Mouse (Mus musculus): ENCODE results near the gene Ccdc149. TPM values are rescaled to one million over a fixed set of nuclear protein-coding genes. Genes with fewer than 3 reads are reported as not detected.

Ccdc149 gene
- polyA plus RNA-seq (2015; fragmentation: Nextera tagmentation; extraction: Ambion mirVana) = 15.0 and 15.4 TPM in 2 replicates

- H3K27me3 ChIP-seq (replicated peaks; ENCODE audit: control insufficient read depth, insufficient read depth, low read length) = no peaks in the 10 kb centered on the region
- 1% methylated on average over 56 of the region's 65 CpGs for WGBS
- peak within 1 kb of the TSS; percentile 90 for H3K4me2 ChIP-seq (ENCODE audit: low read length)
These were observed at the start of gene Ccdc149 for GRCm38 (mm10) chr5:52470991-52471801. Gene Ccdc149 (minus strand): TSS chr5:52471521.

GRCm38 (mm10) chr5:52519921-52520320, 48.6 kb upstream of the Ccdc149 start:
- H3K9me3 ChIP-seq (ENCODE audit: control insufficient read depth, low read length) = no peaks in the 10 kb centered on the region
- H3K27me3 ChIP-seq (replicated peaks; ENCODE audit: control insufficient read depth, insufficient read depth, low read length) = no peaks in the 10 kb centered on the region
- 87% methylated on average over 2 of the region's 2 CpGs for WGBS
- H3K4me1 ChIP-seq (ENCODE audit: control insufficient read depth, insufficient read depth, low read depth, low read length) = peaks cover 6% of the 10 kb centered on the region; the same call in 1 of the 2 replicates
- H3K36me3 ChIP-seq (ENCODE audit: control insufficient read depth, insufficient read depth, low read length) = no peaks in the 10 kb centered on the region
- no peak for ATAC-seq
- no peak overlapping the region for H3K9ac ChIP-seq (ENCODE audit: low read depth, low read length)
- no peak overlapping the region for H3K4me3 ChIP-seq (ENCODE audit: low read length)
- H3K27ac ChIP-seq (ENCODE audit: low read depth, low read length) = no peak overlapping the region
- H3K4me2 ChIP-seq (ENCODE audit: low read length) = no peak overlapping the region

More at GRCm38 (mm10) chr5:52470991-52471801, at the start of gene Ccdc149:
- Histone ChIP-seq H3K27ac (ENCODE audit: low read depth, low read length) (peak within 1 kb of the TSS; percentile 91), H3K9me3 (ENCODE audit: control insufficient read depth, low read length) (no peaks in the 10 kb centered on the region), H3K4me1 (ENCODE audit: control insufficient read depth, insufficient read depth, low read depth, low read length) (peaks cover 6% of the 10 kb centered on the region), H3K4me3 (ENCODE audit: low read length) (peak within 1 kb of the TSS; percentile 81), H3K9ac (ENCODE audit: low read depth, low read length) (peak within 1 kb of the TSS; percentile 96), H3K36me3 (ENCODE audit: control insufficient read depth, insufficient read depth, low read length) (no peaks in the 10 kb centered on the region)
- ATAC-seq = peak; percentile 96

DNA sequence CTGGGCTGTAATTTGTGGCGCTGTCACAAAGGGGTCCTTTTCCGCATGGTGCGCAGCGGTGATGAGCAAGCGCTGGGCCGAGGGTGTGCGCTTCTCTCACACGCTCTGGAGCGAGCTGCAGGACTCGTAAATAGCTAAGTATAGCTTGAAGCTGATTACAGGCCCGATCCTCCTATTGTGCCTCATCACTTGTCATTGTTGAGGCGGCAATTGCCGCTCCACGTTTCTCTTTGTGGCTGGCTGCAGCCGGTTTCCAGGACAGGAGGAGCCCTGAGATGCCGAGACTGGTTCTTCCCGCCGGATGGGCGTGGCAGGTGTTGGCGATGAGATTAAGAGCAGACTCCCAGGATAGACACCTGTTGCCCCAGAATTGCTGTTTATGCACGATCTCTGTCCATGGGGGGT, 44.8 kb upstream of the Ccdc149 start:
- Histone ChIP-seq H3K4me2 (ENCODE audit: low read length) (peak overlapping the region; percentile 71), H3K4me1 (ENCODE audit: control insufficient read depth, insufficient read depth, low read depth, low read length) (peaks cover 6% of the 10 kb centered on the region; the same call in 1 of the 2 replicates), H3K27ac (ENCODE audit: low read depth, low read length) (peak overlapping the region; percentile 19; the same call in 1 of the 2 replicates), H3K9me3 (ENCODE audit: control insufficient read depth, low read length) (no peaks in the 10 kb centered on the region), H3K36me3 (ENCODE audit: control insufficient read depth, insufficient read depth, low read length) (no peaks in the 10 kb centered on the region), H3K4me3 (ENCODE audit: low read length) (peak overlapping the region; percentile 38), H3K27me3 (replicated peaks; ENCODE audit: control insufficient read depth, insufficient read depth, low read length) (no peaks in the 10 kb centered on the region), H3K9ac (ENCODE audit: low read depth, low read length) (peak overlapping the region; percentile 66)
- ATAC-seq = peak; percentile 76
- WGBS = 16% methylated on average over 21 of the region's 21 CpGs

DNA sequence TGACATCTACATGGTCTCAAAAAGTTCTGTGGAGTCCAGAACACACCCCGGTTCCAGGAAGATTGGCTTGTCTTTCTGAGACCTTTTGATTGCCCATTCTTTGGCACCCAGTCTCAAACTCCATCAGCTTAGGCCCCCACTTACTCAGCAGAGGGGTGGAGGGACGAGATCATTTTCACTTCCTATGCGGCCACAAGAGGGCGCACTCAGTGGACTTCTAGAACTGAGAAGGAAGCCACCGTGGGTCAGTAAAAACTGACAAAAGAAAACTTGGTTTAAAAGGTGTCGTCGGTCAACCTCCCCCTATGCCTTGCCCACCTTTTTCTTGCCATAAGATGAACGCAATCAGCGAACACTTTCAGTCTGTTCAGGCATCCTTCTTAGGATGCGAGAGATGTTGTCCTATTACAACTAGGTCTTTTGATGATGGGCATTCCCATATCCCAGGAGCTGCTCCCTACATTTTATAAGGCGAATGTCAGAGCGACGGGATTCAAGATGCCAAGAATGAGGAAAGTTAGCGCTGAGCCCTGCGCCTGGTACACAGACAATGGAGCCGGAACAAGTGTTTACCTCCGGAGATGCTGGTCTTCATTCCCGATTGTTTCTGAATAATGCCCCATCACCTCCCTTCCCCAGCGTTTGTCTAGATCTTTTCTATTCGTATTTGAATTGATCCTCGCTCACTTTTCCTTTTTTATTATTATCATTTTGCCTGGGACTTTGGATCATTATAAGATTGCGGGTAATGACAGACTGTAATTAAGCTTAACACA, 44.1 kb upstream of the Ccdc149 start:
- Histone ChIP-seq H3K36me3 (ENCODE audit: control insufficient read depth, insufficient read depth, low read length) (no peaks in the 10 kb centered on the region), H3K27ac (ENCODE audit: low read depth, low read length) (no peak overlapping the region), H3K4me3 (ENCODE audit: low read length) (peak overlapping the region; percentile 38), H3K4me2 (ENCODE audit: low read length) (peak overlapping the region; percentile 71), H3K9ac (ENCODE audit: low read depth, low read length) (peak overlapping the region; percentile 66), H3K27me3 (replicated peaks; ENCODE audit: control insufficient read depth, insufficient read depth, low read length) (no peaks in the 10 kb centered on the region), H3K9me3 (ENCODE audit: control insufficient read depth, low read length) (no peaks in the 10 kb centered on the region), H3K4me1 (ENCODE audit: control insufficient read depth, insufficient read depth, low read depth, low read length) (peaks cover 6% of the 10 kb centered on the region; the same call in 1 of the 2 replicates)
- peak; percentile 71 for ATAC-seq
- 20% methylated on average over 22 of the region's 22 CpGs for WGBS

- Histone ChIP-seq H3K27me3 (replicated peaks; ENCODE audit: control insufficient read depth, insufficient read depth, low read length) (no peaks in the 10 kb centered on the region), H3K36me3 (ENCODE audit: control insufficient read depth, insufficient read depth, low read length) (no peaks in the 10 kb centered on the region), H3K4me2 (ENCODE audit: low read length) (no peak overlapping the region), H3K9me3 (ENCODE audit: control insufficient read depth, low read length) (no peaks in the 10 kb centered on the region), H3K9ac (ENCODE audit: low read depth, low read length) (no peak overlapping the region), H3K4me1 (ENCODE audit: control insufficient read depth, insufficient read depth, low read depth, low read length) (peaks cover 2% of the 10 kb centered on the region; the same call in 1 of the 2 replicates), H3K27ac (ENCODE audit: low read depth, low read length) (no peak overlapping the region), H3K4me3 (ENCODE audit: low read length) (no peak overlapping the region)
- no peak for ATAC-seq
- 67% methylated on average over 3 of the region's 3 CpGs for WGBS
These were observed 39.8 kb upstream of the Ccdc149 start for GRCm38 (mm10) chr5:52511089-52511488.

DNA sequence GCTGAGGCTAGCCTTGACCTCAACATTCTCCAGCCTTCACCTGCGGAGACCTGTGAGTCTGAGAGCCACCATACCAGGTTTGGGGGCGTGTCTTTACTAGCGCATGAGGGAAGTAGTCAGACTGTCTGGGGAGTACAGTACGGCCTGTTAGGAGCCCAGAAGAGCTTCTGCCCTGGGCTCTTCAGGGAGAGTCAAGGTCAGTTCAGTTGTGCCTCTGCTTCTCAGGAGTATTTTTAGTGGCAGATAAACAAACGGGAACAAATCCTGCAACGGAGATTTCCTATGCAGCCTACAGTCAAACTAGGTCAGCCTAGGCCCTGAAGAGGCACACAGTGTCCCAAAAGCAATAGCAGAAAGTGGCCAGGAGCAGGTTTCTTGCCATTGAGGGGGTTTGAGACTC, 38.1 kb upstream of the Ccdc149 start:
- Histone ChIP-seq H3K9ac (ENCODE audit: low read depth, low read length) (no peak overlapping the region), H3K4me2 (ENCODE audit: low read length) (no peak overlapping the region), H3K27me3 (replicated peaks; ENCODE audit: control insufficient read depth, insufficient read depth, low read length) (no peaks in the 10 kb centered on the region), H3K27ac (ENCODE audit: low read depth, low read length) (no peak overlapping the region), H3K4me1 (ENCODE audit: control insufficient read depth, insufficient read depth, low read depth, low read length) (no peaks in the 10 kb centered on the region), H3K9me3 (ENCODE audit: control insufficient read depth, low read length) (no peaks in the 10 kb centered on the region), H3K36me3 (ENCODE audit: control insufficient read depth, insufficient read depth, low read length) (no peaks in the 10 kb centered on the region), H3K4me3 (ENCODE audit: low read length) (no peak overlapping the region)
- 92% methylated on average over 6 of the region's 6 CpGs for WGBS
- ATAC-seq = no peak

DNA sequence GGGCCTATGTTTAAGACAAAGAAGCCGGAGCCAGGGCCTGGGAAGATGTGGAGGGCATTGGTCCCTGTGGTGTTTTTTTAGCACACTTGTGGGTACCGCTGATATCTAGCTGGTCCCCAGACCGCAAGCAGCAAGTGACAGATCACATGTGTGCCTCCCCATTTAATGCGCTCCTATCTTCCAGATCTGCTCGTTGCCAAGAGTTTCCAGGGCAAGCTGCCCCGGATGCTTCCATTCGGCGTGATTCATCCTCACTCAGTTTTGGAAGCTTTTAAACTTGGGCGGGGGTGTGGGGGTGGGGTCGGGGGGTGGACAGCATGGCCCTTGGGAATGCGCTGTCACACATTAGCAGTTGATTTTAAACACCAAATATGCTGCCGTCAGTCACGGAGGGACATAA, 33.3 kb upstream of the Ccdc149 start:
- WGBS = 85% methylated on average over 13 of the region's 13 CpGs
- no peaks in the 10 kb centered on the region for H3K36me3 ChIP-seq (ENCODE audit: control insufficient read depth, insufficient read depth, low read length)
- H3K4me1 ChIP-seq (ENCODE audit: control insufficient read depth, insufficient read depth, low read depth, low read length) = no peaks in the 10 kb centered on the region
- no peak overlapping the region for H3K9ac ChIP-seq (ENCODE audit: low read depth, low read length)
- no peak for ATAC-seq
- H3K27me3 ChIP-seq (replicated peaks; ENCODE audit: control insufficient read depth, insufficient read depth, low read length) = no peaks in the 10 kb centered on the region
- H3K4me3 ChIP-seq (ENCODE audit: low read length) = no peak overlapping the region
- no peak overlapping the region for H3K27ac ChIP-seq (ENCODE audit: low read depth, low read length)
- H3K4me2 ChIP-seq (ENCODE audit: low read length) = no peak overlapping the region
- H3K9me3 ChIP-seq (ENCODE audit: control insufficient read depth, low read length) = no peaks in the 10 kb centered on the region

GRCm38 (mm10) chr5:52504148-52504547, 32.8 kb upstream of the Ccdc149 start:
- Histone ChIP-seq H3K27me3 (replicated peaks; ENCODE audit: control insufficient read depth, insufficient read depth, low read length) (no peaks in the 10 kb centered on the region), H3K9me3 (ENCODE audit: control insufficient read depth, low read length) (no peaks in the 10 kb centered on the region), H3K36me3 (ENCODE audit: control insufficient read depth, insufficient read depth, low read length) (no peaks in the 10 kb centered on the region), H3K4me2 (ENCODE audit: low read length) (no peak overlapping the region), H3K4me1 (ENCODE audit: control insufficient read depth, insufficient read depth, low read depth, low read length) (no peaks in the 10 kb centered on the region), H3K9ac (ENCODE audit: low read depth, low read length) (no peak overlapping the region), H3K27ac (ENCODE audit: low read depth, low read length) (no peak overlapping the region), H3K4me3 (ENCODE audit: low read length) (no peak overlapping the region)
- ATAC-seq = 0 out of 2 replicates have a peak, but pooled peaks have one; percentile 40
- WGBS = 87% methylated on average over 11 of the region's 11 CpGs

- no peaks in the 10 kb centered on the region for H3K9me3 ChIP-seq (ENCODE audit: control insufficient read depth, low read length)
- no peak overlapping the region for H3K27ac ChIP-seq (ENCODE audit: low read depth, low read length)
- no peak overlapping the region for H3K4me3 ChIP-seq (ENCODE audit: low read length)
- H3K4me1 ChIP-seq (ENCODE audit: control insufficient read depth, insufficient read depth, low read depth, low read length) = no peaks in the 10 kb centered on the region
- WGBS = 54% methylated on average over 12 of the region's 14 CpGs
- no peak overlapping the region for H3K9ac ChIP-seq (ENCODE audit: low read depth, low read length)
- H3K36me3 ChIP-seq (ENCODE audit: control insufficient read depth, insufficient read depth, low read length) = no peaks in the 10 kb centered on the region
- ATAC-seq = no peak
- no peak overlapping the region for H3K4me2 ChIP-seq (ENCODE audit: low read length)
- no peaks in the 10 kb centered on the region for H3K27me3 ChIP-seq (replicated peaks; ENCODE audit: control insufficient read depth, insufficient read depth, low read length)
These were observed 24.4 kb upstream of the Ccdc149 start for GRCm38 (mm10) chr5:52495671-52496070.

Data from hindbrain, embryonic 16.5 days (tissue).